Mouse (Mus musculus) erythroblast, embryonic 14.5 days (primary cell): ENCODE results near the gene BC035947. TPM values are rescaled to one million over a fixed set of nuclear protein-coding genes. Genes with fewer than 3 reads are reported as not detected.

Experiments
- H3K27me3 ChIP-seq: 2 replicates; pipeline ENCODE4 v1.6.1; 2012; ENCODE audit warnings: inconsistent platforms; ENCODE audit not compliant: control insufficient read depth
- H3K36me3 ChIP-seq: 2 replicates; pipeline ENCODE4 v1.6.1; 2012; ENCODE audit warnings: mild to moderate bottlenecking, inconsistent platforms; ENCODE audit not compliant: control insufficient read depth
- H3K4me1 ChIP-seq: 2 replicates; pipeline ENCODE4 v1.6.1; 2012; ENCODE audit warnings: inconsistent platforms; ENCODE audit not compliant: control insufficient read depth
- H3K4me3 ChIP-seq: replicated peaks from 2 replicates; pipeline ENCODE3; 2012; ENCODE audit warnings: moderate library complexity, mild to moderate bottlenecking, inconsistent platforms
- H3K9me3 ChIP-seq: 2 replicates; pipeline ENCODE4 v1.6.1; 2012; ENCODE audit warnings: low read length, inconsistent platforms, mixed read lengths; ENCODE audit not compliant: control insufficient read depth
- GATA1 ChIP-seq: IDR thresholded peaks from 2 replicates; pipeline ENCODE4 v1.6.1; 2012; ENCODE audit warnings: low read length, inconsistent platforms, mixed read lengths
- TAL1 ChIP-seq: IDR thresholded peaks from 3 replicates; pipeline ENCODE4 v1.6.1; 2012; ENCODE audit warnings: low read length, inconsistent platforms, mixed read lengths
- polyA plus RNA-seq: library from polyadenylated mRNA; stranded (reverse); fragments of >175 nt; gene quantifications from 2 replicates; pipeline ENCODE4 v1.2.3, GENCODE M21; 2012

BC035947 gene
- polyA plus RNA-seq, 1 experiment = not detected

- Histone ChIP-seq H3K36me3 (no peaks in the 10 kb centered on the region), H3K4me3 (peak overlapping the region; percentile 16), H3K9me3 (no peaks in the 10 kb centered on the region), H3K27me3 (peaks cover 5% of the 10 kb centered on the region), H3K4me1 (peaks cover 18% of the 10 kb centered on the region)
- TF ChIP-seq GATA1 = no peak
- TF ChIP-seq TAL1 = no peak
Measured at GRCm38 (mm10) chr1:78534428-78535150, 22.6 kb upstream of the BC035947 start.

GRCm38 (mm10) chr1:78532184-78532800 lies 20.3 kb upstream of the BC035947 start:
- no peak overlapping the region for H3K4me3 ChIP-seq
- peaks cover 15% of the 10 kb centered on the region for H3K4me1 ChIP-seq
- TF ChIP-seq TAL1 (no peak), GATA1 (no peak)
- no peaks in the 10 kb centered on the region; the same call in 1 of the 2 replicates for H3K27me3 ChIP-seq
- no peaks in the 10 kb centered on the region for H3K36me3 ChIP-seq
- H3K9me3 ChIP-seq = no peaks in the 10 kb centered on the region

GRCm38 (mm10) chr1:78530500-78531215 lies 18.7 kb upstream of the BC035947 start:
- Histone ChIP-seq H3K4me1 (peaks cover 15% of the 10 kb centered on the region), H3K4me3 (no peak overlapping the region), H3K9me3 (no peaks in the 10 kb centered on the region), H3K27me3 (no peaks in the 10 kb centered on the region), H3K36me3 (no peaks in the 10 kb centered on the region)
- no peak for TF ChIP-seq GATA1
- TF ChIP-seq TAL1 = no peak

GRCm38 (mm10) chr1:78529011-78529410 lies 17.1 kb upstream of the BC035947 start:
- H3K4me1 ChIP-seq = peaks cover 4% of the 10 kb centered on the region
- TF ChIP-seq TAL1 (no peak), GATA1 (no peak)
- no peak overlapping the region for H3K4me3 ChIP-seq
- H3K9me3 ChIP-seq = no peaks in the 10 kb centered on the region
- no peaks in the 10 kb centered on the region for H3K36me3 ChIP-seq
- H3K27me3 ChIP-seq = no peaks in the 10 kb centered on the region

GRCm38 (mm10) chr1:78528356-78528755 lies 16.4 kb upstream of the BC035947 start:
- no peak for TF ChIP-seq TAL1
- no peak for TF ChIP-seq GATA1

GRCm38 (mm10) chr1:78525189-78525886 lies 13.4 kb upstream of the BC035947 start:
- Histone ChIP-seq H3K9me3 (no peaks in the 10 kb centered on the region), H3K36me3 (no peaks in the 10 kb centered on the region), H3K4me1 (no peaks in the 10 kb centered on the region), H3K27me3 (no peaks in the 10 kb centered on the region), H3K4me3 (no peak overlapping the region)
- TF ChIP-seq TAL1 = no peak
- TF ChIP-seq GATA1 = no peak

More at GRCm38 (mm10) chr1:78528356-78528755, 16.4 kb upstream of the BC035947 start:
- H3K9me3 ChIP-seq = no peaks in the 10 kb centered on the region
- H3K4me3 ChIP-seq = no peak overlapping the region
- no peaks in the 10 kb centered on the region for H3K36me3 ChIP-seq
- H3K27me3 ChIP-seq = no peaks in the 10 kb centered on the region
- no peaks in the 10 kb centered on the region for H3K4me1 ChIP-seq

- H3K9me3 ChIP-seq = no peaks in the 10 kb centered on the region
- no peaks in the 10 kb centered on the region for H3K36me3 ChIP-seq
- TF ChIP-seq TAL1 = no peak
- no peak for TF ChIP-seq GATA1
- no peaks in the 10 kb centered on the region for H3K4me1 ChIP-seq
- H3K4me3 ChIP-seq = no peak overlapping the region
- H3K27me3 ChIP-seq = no peaks in the 10 kb centered on the region
Measured at GRCm38 (mm10) chr1:78518907-78519306, 6.9 kb upstream of the BC035947 start.

GRCm38 (mm10) chr1:78512756-78513155 lies 798 bp upstream of the BC035947 start:
- H3K9me3 ChIP-seq = no peaks in the 10 kb centered on the region

More at GRCm38 (mm10) chr1:78512756-78513155, 798 bp upstream of the BC035947 start:
- no peak for TF ChIP-seq TAL1
- no peak for TF ChIP-seq GATA1
- Histone ChIP-seq H3K36me3 (no peaks in the 10 kb centered on the region), H3K4me1 (no peaks in the 10 kb centered on the region), H3K27me3 (peaks cover 12% of the 10 kb centered on the region), H3K4me3 (no peak overlapping the region)
